Mouse (Mus musculus) cerebellum, adult 2 months (tissue): ENCODE measurements around the gene Rybp.

Source experiments
- CTCF ChIP-seq: fragments of 200-500 bp; IDR thresholded peaks from 2 replicates; pipeline ENCODE4 v1.5.1; 2011; ENCODE audit warnings: low read depth, mild to moderate bottlenecking, control low read depth, low read length, moderate library complexity, borderline replicate concordance; ENCODE audit not compliant: insufficient read depth
- POLR2A ChIP-seq: fragments of 200-500 bp; IDR thresholded peaks from 2 replicates; pipeline ENCODE4 v1.6.1; 2011; ENCODE audit warnings: low read length, control low read depth, borderline replicate concordance; ENCODE audit not compliant: insufficient read depth

DNA sequence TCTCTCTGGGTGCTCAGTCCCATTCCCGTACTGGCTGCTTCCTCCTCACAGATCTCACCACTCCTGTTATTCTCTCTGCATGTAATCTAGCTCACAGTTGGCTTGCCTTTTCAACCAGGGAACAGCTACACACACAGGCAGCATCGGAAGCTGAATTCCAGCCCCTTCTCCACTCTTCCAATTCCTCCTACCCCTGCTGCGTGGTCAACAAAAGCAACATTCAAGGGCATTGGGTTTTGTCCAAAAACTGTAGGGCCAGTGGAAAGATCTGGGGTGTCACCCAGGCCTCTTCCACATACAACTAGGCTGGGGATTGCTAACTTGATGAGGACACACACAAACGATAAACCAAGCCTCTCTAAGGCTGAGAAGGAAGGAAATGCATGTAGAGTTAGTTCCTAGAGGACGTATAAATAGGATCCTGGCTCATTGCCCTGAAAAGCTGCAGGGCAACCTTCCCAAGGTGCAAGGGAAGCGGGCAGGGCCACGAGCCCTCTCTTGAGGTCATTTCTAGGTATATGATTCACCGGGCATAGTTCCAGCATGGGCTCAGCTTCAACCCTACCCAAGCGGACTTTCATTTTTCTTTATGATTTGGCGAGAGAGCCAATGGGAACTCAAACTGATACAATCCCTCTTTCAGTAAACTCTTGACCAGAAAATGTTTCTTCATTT lies 36.6 kb upstream of the Rybp start:
- TF ChIP-seq CTCF (no peak), POLR2A (no peak)
